8 mouse cellular contexts compared by ENCODE assay signal in the genomic region with DNA sequence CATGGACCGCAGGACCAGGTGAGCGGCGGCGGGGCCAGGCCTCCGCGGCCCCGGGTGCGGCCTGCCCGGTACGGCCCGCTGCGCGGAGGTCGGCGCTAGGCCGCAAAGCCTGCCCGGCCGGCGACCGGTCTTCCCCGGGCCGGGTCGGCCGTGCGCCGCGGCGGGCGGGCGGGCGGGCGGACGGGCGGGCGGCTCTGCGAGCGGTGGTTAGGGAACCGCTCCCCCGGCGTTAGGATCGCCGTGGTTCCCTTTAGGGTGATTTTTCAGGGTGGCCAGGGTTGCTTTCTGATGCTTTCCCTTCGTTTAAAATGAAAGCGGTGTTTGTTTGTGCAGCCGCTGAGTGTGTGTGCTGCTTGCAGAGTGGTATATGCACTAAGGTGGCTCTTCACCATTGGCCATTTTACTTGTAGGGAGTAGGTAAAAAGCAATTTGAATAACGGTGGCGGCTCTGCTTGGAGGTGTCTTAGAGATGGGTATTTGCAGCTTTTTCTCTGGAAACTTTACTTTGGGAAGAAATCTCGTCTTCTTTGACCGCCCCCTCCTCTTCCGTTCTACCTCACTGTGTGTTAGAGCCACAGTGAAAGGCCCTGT. TPM values are rescaled to one million over a fixed set of nuclear protein-coding genes. Genes with fewer than 3 reads are reported as not detected.
DNase-seq lines count a peak whose midpoint lies in the region; ATAC-seq and TF ChIP-seq lines count a peak whose summit lies in the region.

No protein-coding gene starts in this region.

- peak overlapping the region; percentile 60 for H3K4me2 ChIP-seq in forebrain, embryonic 14.5 days (ENCODE audit: low read length)
- peak overlapping the region; percentile 70 for H3K4me2 ChIP-seq in hindbrain, embryonic 12.5 days (replicated peaks)
- H3K4me2 ChIP-seq in midbrain, embryonic 12.5 days (replicated peaks), result peak overlapping the region; percentile 75

- no peaks in the 10 kb centered on the region for H3K27me3 ChIP-seq in forebrain, embryonic 14.5 days (replicated peaks; ENCODE audit: control insufficient read depth, insufficient read depth, low read length)
- H3K27me3 ChIP-seq in hindbrain, embryonic 12.5 days, result no peaks in the 10 kb centered on the region
- H3K27me3 ChIP-seq in limb, embryonic 10.5 days (ENCODE audit: low read depth, poor library complexity, severe bottlenecking), result no peaks in the 10 kb centered on the region
- no peaks in the 10 kb centered on the region for H3K27me3 ChIP-seq in midbrain, embryonic 12.5 days
- H3K27me3 ChIP-seq in spleen, adult 2 months (ENCODE audit: control insufficient read depth, insufficient read depth, low read length), result no peaks in the 10 kb centered on the region

- peak overlapping the region; percentile 65 for H3K4me3 ChIP-seq in forebrain, embryonic 14.5 days (ENCODE audit: low read depth, low read length)
- peak overlapping the region; percentile 92 for H3K4me3 ChIP-seq in hindbrain, embryonic 12.5 days
- peak overlapping the region; percentile 87 for H3K4me3 ChIP-seq in limb, embryonic 10.5 days
- H3K4me3 ChIP-seq in midbrain, embryonic 12.5 days, result peak overlapping the region; percentile 92
- peak overlapping the region; percentile 76 for H3K4me3 ChIP-seq in spleen, adult 2 months (ENCODE audit: extremely low read depth, insufficient read depth, insufficient read length)

- peak overlapping the region; percentile 92 for H3K9ac ChIP-seq in forebrain, embryonic 14.5 days (ENCODE audit: low read length)
- peak overlapping the region; percentile 94 for H3K9ac ChIP-seq in hindbrain, embryonic 12.5 days
- peak overlapping the region; percentile 96 for H3K9ac ChIP-seq in midbrain, embryonic 12.5 days (replicated peaks)

- TF ChIP-seq CTCF in spleen, adult 2 months (IDR thresholded peaks at IDR 0.05; ENCODE audit: extremely low read depth, insufficient read depth, insufficient read length, insufficient replicate concordance), result no peak

- no peaks in the 10 kb centered on the region for H3K9me3 ChIP-seq in forebrain, embryonic 14.5 days (replicated peaks; ENCODE audit: control insufficient read depth, low read length)
- no peaks in the 10 kb centered on the region for H3K9me3 ChIP-seq in hindbrain, embryonic 12.5 days (replicated peaks)
- no peaks in the 10 kb centered on the region for H3K9me3 ChIP-seq in limb, embryonic 10.5 days (replicated peaks)
- H3K9me3 ChIP-seq in midbrain, embryonic 12.5 days, result no peaks in the 10 kb centered on the region

- peak overlapping the region; percentile 91 for H3K27ac ChIP-seq in forebrain, embryonic 14.5 days (ENCODE audit: low read depth, low read length)
- peak overlapping the region; percentile 89 for H3K27ac ChIP-seq in hindbrain, embryonic 12.5 days
- H3K27ac ChIP-seq in limb, embryonic 10.5 days, result peak overlapping the region; percentile 98
- peak overlapping the region; percentile 90 for H3K27ac ChIP-seq in midbrain, embryonic 12.5 days (replicated peaks)
- peak overlapping the region; percentile 92 for H3K27ac ChIP-seq in spleen, adult 2 months (ENCODE audit: insufficient read depth, low read length)

- DNase-seq in layer of hippocampus, adult 11-12 months (ENCODE audit: low spot score), result peak; percentile 32
- no peak for DNase-seq in layer of hippocampus, adult 8-10 months (ENCODE audit: low spot score in 2 of 2)
- peak; percentile 49 for DNase-seq in c-Kit-positive CD71-positive TER-119-positive erythroid progenitor cells, embryonic 14.5 days (ENCODE audit: low spot score)
- DNase-seq in forebrain, embryonic 14.5 days (ENCODE audit: low spot score), result peak; percentile 71
- DNase-seq in limb, embryonic 10.5 days (ENCODE audit: low spot score), result peak; percentile 70
- peak in 1 of 2 experiments; percentile 16 for DNase-seq in spleen, adult 2 months (ENCODE audit: low read depth in 1 of 2, low spot score in 2 of 2)

- no peak for TF ChIP-seq POLR2A in spleen, adult 2 months (IDR thresholded peaks at IDR 0.05; ENCODE audit: low read depth, low read length)

- H3K4me1 ChIP-seq in forebrain, embryonic 14.5 days (ENCODE audit: control insufficient read depth, insufficient read depth, low read length), result no peaks in the 10 kb centered on the region; the same call in 1 of the 2 replicates
- H3K4me1 ChIP-seq in hindbrain, embryonic 12.5 days, result peaks cover 5% of the 10 kb centered on the region; the same call in 1 of the 2 replicates
- H3K4me1 ChIP-seq in limb, embryonic 10.5 days, result peaks cover 23% of the 10 kb centered on the region
- 0 out of 2 replicates have a peak, but pooled peaks cover 7% of the 10 kb centered on the region for H3K4me1 ChIP-seq in midbrain, embryonic 12.5 days
- peaks cover 12% of the 10 kb centered on the region; the same call in 1 of the 2 replicates for H3K4me1 ChIP-seq in spleen, adult 2 months (ENCODE audit: control insufficient read depth, insufficient read depth, insufficient read length)

- WGBS in forebrain, embryonic 14.5 days, result 0% methylated on average over 13 of the region's 50 CpGs
- WGBS in hindbrain, embryonic 12.5 days, result under 1% methylated on average over 46 of the region's 50 CpGs
- WGBS in limb, embryonic 10.5 days, result 1% methylated on average over 49 of the region's 50 CpGs
- under 1% methylated on average over 30 of the region's 50 CpGs for WGBS in midbrain, embryonic 12.5 days
- under 1% methylated on average over 41 of the region's 50 CpGs for WGBS in spleen, adult 2 months

- H3K36me3 ChIP-seq in forebrain, embryonic 14.5 days (ENCODE audit: control insufficient read depth, insufficient read depth, low read length), result no peaks in the 10 kb centered on the region
- H3K36me3 ChIP-seq in hindbrain, embryonic 12.5 days, result no peaks in the 10 kb centered on the region
- H3K36me3 ChIP-seq in limb, embryonic 10.5 days, result peaks cover 13% of the 10 kb centered on the region
- H3K36me3 ChIP-seq in midbrain, embryonic 12.5 days, result peaks cover 7% of the 10 kb centered on the region; the same call in 1 of the 2 replicates
- no peaks in the 10 kb centered on the region for H3K36me3 ChIP-seq in spleen, adult 2 months (ENCODE audit: control insufficient read depth, insufficient read depth, low read length)

- peak; percentile 88 for ATAC-seq in forebrain, embryonic 14.5 days
- ATAC-seq in hindbrain, embryonic 12.5 days (ENCODE audit: low FRiP score), result peak; percentile 91
- peak; percentile 91 for ATAC-seq in midbrain, embryonic 12.5 days (ENCODE audit: low FRiP score, low read depth)

RNA-seq across cellular contexts. Expression of a gene that starts 0.7 kb away (rescaled TPM):
- 10 to 100 TPM; 45.2 to 65.3 (median 56.2) TPM for total RNA-seq in layer of hippocampus, adult 8-10 months (2022)
- polyA plus RNA-seq in forebrain, embryonic 14.5 days (2014; fragmentation: Nextera tagmentation; extraction: Ambion mirVana), result 6.1 and 8.4 TPM in 2 replicates
- polyA plus RNA-seq in hindbrain, embryonic 12.5 days (2016; fragmentation: Nextera tagmentation; extraction: Ambion mirVana), result 10.9 and 14.3 TPM in 2 replicates
- 10.7 and 11.1 TPM in 2 replicates for polyA plus RNA-seq in limb, embryonic 10.5 days (2016; fragmentation: Nextera tagmentation; extraction: Ambion mirVana)
- 15.3 and 18.8 TPM in 2 replicates for polyA plus RNA-seq in midbrain, embryonic 12.5 days (2016; fragmentation: Nextera tagmentation; extraction: Ambion mirVana)
- 11.8 and 13.2 TPM in 2 replicates for polyA plus RNA-seq in spleen, adult 2 months (2012; rRNA removed)

Comparison
In these comparisons a context has a peak if more than half of its experiments do, and no peak if none do; other contexts are left out.
1. DNase-seq: peak in layer of hippocampus, adult 11-12 months (single experiment), c-Kit-positive CD71-positive TER-119-positive erythroid progenitor cells, embryonic 14.5 days (single experiment), forebrain, embryonic 14.5 days (single experiment) and limb, embryonic 10.5 days (single experiment); none in layer of hippocampus, adult 8-10 months (0 of 2).
2. Peak in every context shown above with its lines, with median percentiles within 50 percentile points of each other: ATAC-seq, H3K27ac ChIP-seq, H3K4me2 ChIP-seq, H3K4me3 ChIP-seq and H3K9ac ChIP-seq.